Mouse (Mus musculus): ENCODE measurements around the gene Shank2. TPM values are rescaled to one million over a fixed set of nuclear protein-coding genes. Genes with fewer than 3 reads are reported as not detected.

The Shank2 gene
- total RNA-seq, 2 experiments from 2014 or later: 148 to 167 TPM

GRCm38 (mm10) chr7:144425953-144426352 is 424.2 kb downstream of the Shank2 start:
- intact Hi-C loops (cut with DNase I): loop anchor here (1.0 to 10.0 kb wide), 3 partner anchors 209 to 521 kb away; no protein-coding TSS in a partner anchor
- peak; percentile 64 to 69 for DNase-seq (ENCODE audit: low spot score in 2 of 2)

- intact Hi-C loops (cut with DNase I): loop anchor here (1.0 to 10.0 kb wide), 3 partner anchors 209 to 522 kb away; no protein-coding TSS in a partner anchor
- DNase-seq (ENCODE audit: low spot score in 2 of 2): no peak
These were observed 424.9 kb downstream of the Shank2 start for GRCm38 (mm10) chr7:144426594-144426993.

- intact Hi-C loops (cut with DNase I): loop anchor here (2.0 to 10.0 kb wide), 2 partner anchors 347 to 523 kb away; no protein-coding TSS in a partner anchor
These were observed 425.7 kb downstream of the Shank2 start for GRCm38 (mm10) chr7:144427460-144427859.

GRCm38 (mm10) chr7:144432920-144433319 is 431.2 kb downstream of the Shank2 start:
- intact Hi-C loops (cut with DNase I): no loop called here
- DNase-seq (ENCODE audit: low spot score in 2 of 2): no peak

More at GRCm38 (mm10) chr7:144427460-144427859, 425.7 kb downstream of the Shank2 start:
- DNase-seq (ENCODE audit: low spot score in 2 of 2): no peak

DNA sequence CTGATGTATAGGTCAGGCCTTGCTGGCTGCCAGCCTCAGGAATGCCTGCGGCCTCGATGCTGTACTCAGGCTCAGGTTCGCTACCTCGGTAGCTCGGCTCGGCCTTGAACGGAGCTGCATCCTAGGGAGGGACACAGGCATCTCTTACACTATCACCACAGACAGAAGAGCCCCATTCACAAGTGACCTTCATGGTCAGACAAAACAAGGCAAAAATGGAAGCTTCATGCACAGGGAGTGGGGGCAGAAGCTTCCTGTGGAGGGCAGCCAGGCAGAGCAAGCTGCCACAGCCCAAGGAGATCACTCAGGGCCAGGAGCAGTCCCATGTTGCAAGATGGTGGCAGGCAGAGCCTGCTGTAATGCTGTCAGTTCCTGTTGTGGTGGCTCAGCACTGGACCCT is 437.1 kb downstream of the Shank2 start:
- no peak for DNase-seq (ENCODE audit: low spot score in 2 of 2)
- intact Hi-C loops (cut with DNase I): no loop called here

DNA sequence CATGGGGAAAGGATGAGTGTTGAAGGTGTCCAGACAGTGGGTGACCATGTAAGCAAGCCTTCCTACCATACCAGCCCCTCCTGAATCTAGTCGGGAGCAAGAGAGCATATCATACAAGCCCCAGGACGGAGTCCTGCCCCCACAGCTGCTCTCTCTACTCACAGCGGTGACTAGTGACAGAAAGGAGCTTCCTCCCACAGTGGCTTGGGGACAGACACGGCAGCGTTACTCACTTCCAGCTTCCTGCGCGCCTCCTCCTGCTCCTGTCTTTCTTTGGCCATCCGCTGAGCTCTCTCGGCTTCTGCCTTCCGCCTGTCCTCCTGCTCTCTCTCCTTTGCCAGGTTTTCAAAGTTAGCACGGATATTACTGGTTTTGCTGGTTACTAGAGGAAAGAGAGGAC is 439.7 kb downstream of the Shank2 start:
- DNase-seq (ENCODE audit: low spot score in 2 of 2): peak in 1 of 2 experiments; percentile 57
- intact Hi-C loops (cut with DNase I): no loop called here

DNA sequence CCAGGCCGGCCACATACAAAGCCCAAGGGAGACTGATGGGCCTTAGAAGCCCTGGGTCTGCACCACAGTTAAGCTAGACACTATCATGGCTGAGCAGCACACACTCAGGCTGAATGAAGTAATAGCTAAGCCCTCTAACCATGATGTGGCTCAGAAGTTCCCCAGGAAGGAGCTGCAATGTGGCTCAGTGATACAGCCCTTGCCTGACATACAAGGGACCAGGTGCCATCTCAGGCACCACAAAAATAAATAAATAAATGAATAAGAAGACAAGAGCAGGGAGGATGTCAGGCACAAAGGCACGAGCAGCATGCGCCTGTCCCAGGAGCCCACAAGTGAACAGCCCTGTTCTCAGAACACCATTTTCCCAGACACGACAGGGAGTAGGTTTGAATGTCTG is 440.2 kb downstream of the Shank2 start:
- DNase-seq (ENCODE audit: low spot score in 2 of 2): no peak
- intact Hi-C loops (cut with DNase I): no loop called here

DNA sequence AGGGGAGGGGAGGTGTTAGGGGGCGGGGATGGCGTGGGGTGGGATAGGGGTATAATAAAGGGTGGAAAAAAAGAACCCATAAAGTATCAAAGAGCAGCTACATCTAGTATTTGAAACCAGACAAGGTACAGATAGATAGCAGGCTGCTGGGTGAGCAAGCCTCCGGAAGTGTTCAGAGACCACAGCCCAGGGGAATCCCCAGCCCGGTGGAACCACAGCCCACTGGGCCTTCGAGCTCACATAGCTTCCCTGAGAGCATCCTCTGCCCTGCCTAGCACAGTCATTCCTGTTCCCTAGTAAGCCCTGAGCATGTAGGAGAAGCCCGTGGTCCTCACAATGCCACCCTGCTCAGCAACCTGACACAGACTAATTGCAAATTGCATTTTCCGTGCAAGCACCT is 443.1 kb downstream of the Shank2 start:
- DNase-seq (ENCODE audit: low spot score in 2 of 2): no peak
- intact Hi-C loops (cut with DNase I): no loop called here

GRCm38 (mm10) chr7:144447146-144447545 is 445.4 kb downstream of the Shank2 start:
- intact Hi-C loops (cut with DNase I): no loop called here
- no peak for DNase-seq (ENCODE audit: low spot score in 2 of 2)

- no peak for DNase-seq (ENCODE audit: low spot score in 2 of 2)
- intact Hi-C loops (cut with DNase I): no loop called here
These were observed 446.5 kb downstream of the Shank2 start for GRCm38 (mm10) chr7:144448186-144448585.

- peak; percentile 67 to 78 for DNase-seq (ENCODE audit: low spot score in 2 of 2)
- intact Hi-C loops (cut with DNase I): no loop called here
These were observed 448.2 kb downstream of the Shank2 start for GRCm38 (mm10) chr7:144449637-144450570.

GRCm38 (mm10) chr7:144450661-144451060 is 448.9 kb downstream of the Shank2 start:
- intact Hi-C loops (cut with DNase I): no loop called here

GRCm38 (mm10) chr7:144458881-144459280 is 457.2 kb downstream of the Shank2 start:
- no peak for DNase-seq (ENCODE audit: low spot score in 2 of 2)
- intact Hi-C loops (cut with DNase I): no loop called here

More at GRCm38 (mm10) chr7:144450661-144451060, 448.9 kb downstream of the Shank2 start:
- DNase-seq (ENCODE audit: low spot score in 2 of 2): no peak

DNA sequence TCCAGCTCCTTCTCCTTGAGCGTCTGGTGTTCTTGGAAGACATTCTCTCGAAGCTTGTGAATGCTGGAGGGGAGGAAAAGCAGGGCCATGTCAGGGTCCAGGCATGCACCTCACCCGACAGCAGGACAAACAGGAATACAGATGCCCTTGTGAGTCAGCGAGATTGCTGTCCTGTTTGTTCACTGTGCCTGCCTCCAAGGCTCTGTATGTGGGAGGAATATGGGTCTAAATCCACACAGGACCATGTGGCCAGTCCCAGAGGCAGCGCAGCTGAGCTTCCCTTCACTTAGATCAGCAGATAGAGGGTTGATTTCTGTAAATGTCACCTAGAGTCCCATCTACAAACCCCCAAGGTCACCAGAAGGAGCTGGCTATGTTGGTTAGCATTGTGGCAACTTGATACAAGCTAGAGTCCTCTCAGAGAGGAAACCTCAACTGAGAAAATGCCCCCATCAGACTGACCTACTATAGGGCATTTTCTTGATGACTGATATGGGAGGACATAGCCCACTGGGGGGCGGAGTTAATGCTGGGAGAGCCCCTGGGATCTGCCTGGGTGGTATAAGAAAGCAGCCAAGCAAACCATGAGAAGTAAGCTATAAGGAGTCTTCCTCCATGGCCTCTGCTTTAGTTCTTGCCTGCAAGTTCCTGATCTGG is 459.6 kb downstream of the Shank2 start:
- intact Hi-C loops (cut with DNase I): no loop called here
- peak in 1 of 2 experiments; percentile 28 for DNase-seq (ENCODE audit: low spot score in 2 of 2)

DNA sequence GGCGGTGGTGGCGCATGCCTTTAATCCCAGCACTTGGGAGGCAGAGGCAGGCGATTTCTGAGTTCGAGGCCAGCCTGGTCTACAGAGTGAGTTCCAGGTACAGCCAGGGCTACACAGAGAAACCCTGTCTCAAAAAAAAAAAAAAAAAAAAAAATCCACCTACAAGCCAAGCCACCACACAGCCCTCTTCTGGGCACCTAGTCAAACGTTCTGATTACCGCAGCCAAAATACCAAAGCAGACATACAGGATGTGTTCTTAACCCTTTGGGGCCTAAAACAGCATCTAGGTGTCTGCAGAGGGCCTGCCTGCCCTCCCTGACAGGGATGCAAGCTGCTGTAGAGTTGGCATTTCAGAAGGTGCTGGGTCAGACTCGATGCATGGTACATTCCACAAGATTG is 460.8 kb downstream of the Shank2 start:
- intact Hi-C loops (cut with DNase I): no loop called here
- no peak for DNase-seq (ENCODE audit: low spot score in 2 of 2)

GRCm38 (mm10) chr7:144468741-144469140 is 467.0 kb downstream of the Shank2 start:
- no peak for DNase-seq (ENCODE audit: low spot score in 2 of 2)
- intact Hi-C loops (cut with DNase I): no loop called here

GRCm38 (mm10) chr7:144469181-144469641 is 467.5 kb downstream of the Shank2 start:
- no peak for DNase-seq (ENCODE audit: low spot score in 2 of 2)
- intact Hi-C loops (cut with DNase I): no loop called here

- intact Hi-C loops (cut with DNase I): no loop called here
- no peak for DNase-seq (ENCODE audit: low spot score in 2 of 2)
These were observed 468.3 kb downstream of the Shank2 start for GRCm38 (mm10) chr7:144469908-144470544.

- intact Hi-C loops (cut with DNase I): no loop called here
- DNase-seq (ENCODE audit: low spot score in 2 of 2): peak; percentile 86 to 93
These were observed 468.9 kb downstream of the Shank2 start, which contains the start of gene Cttn for GRCm38 (mm10) chr7:144470545-144471059. Gene Cttn (minus strand): TSS chr7:144471009.

- intact Hi-C loops (cut with DNase I): no loop called here
- DNase-seq (ENCODE audit: low spot score in 2 of 2): no peak
These were observed 469.4 kb downstream of the Shank2 start for GRCm38 (mm10) chr7:144471103-144471502.

Measured in left cerebral cortex, postnatal 25 days (tissue).